Mouse (Mus musculus) limb, embryonic 11.5 days (tissue): ENCODE measurements around the gene Ptpn3. TPM values are rescaled to one million over a fixed set of nuclear protein-coding genes. Genes with fewer than 3 reads are reported as not detected.

Experiments used
- ATAC-seq: fragments of 200-750 bp; cut with Nextera tagmentation; 2 replicates; pipeline ENCODE4 v1.8.0; 2017; ENCODE audit warnings: low read depth; ENCODE audit not compliant: insufficient number of reproducible peaks, low FRiP score, low TSS enrichment
- DNase-seq: peaks from one replicate; pipeline ENCODE4 v3.0.0-alpha.2; 2015; ENCODE audit warnings: low spot score
- H3K27ac ChIP-seq: fragments of 300-500 bp; sonication (generic); replicated peaks from 2 replicates; pipeline ENCODE4 v1.5.1; 2014; ENCODE audit warnings: low read depth, mild to moderate bottlenecking, low read length
- H3K27me3 ChIP-seq: fragments of 300-500 bp; sonication (generic); 2 replicates; pipeline ENCODE4 v1.6.1; 2014; ENCODE audit warnings: mild to moderate bottlenecking, low read length, mixed read lengths; ENCODE audit not compliant: control insufficient read depth, insufficient read depth
- H3K36me3 ChIP-seq: fragments of 300-500 bp; sonication (generic); 2 replicates; pipeline ENCODE4 v1.6.1; 2014; ENCODE audit warnings: mild to moderate bottlenecking, low read length, moderate library complexity, mixed read lengths; ENCODE audit not compliant: control insufficient read depth, insufficient read depth
- H3K4me1 ChIP-seq: fragments of 300-500 bp; sonication (generic); 2 replicates; pipeline ENCODE4 v1.6.1; 2014; ENCODE audit warnings: low read length, mixed read lengths; ENCODE audit not compliant: control insufficient read depth, insufficient read depth
- H3K4me2 ChIP-seq: fragments of 300-500 bp; sonication (generic); 2 replicates; pipeline ENCODE4 v1.6.1; 2014; ENCODE audit warnings: low read depth, mild to moderate bottlenecking, moderate library complexity; ENCODE audit not compliant: severe bottlenecking
- H3K4me3 ChIP-seq: fragments of 300-500 bp; sonication (generic); 2 replicates; pipeline ENCODE4 v1.5.1; 2014; ENCODE audit warnings: low read depth, low read length
- H3K9ac ChIP-seq: fragments of 300-500 bp; sonication (generic); 2 replicates; pipeline ENCODE4 v1.6.1; 2014; ENCODE audit warnings: mild to moderate bottlenecking, low read length
- H3K9me3 ChIP-seq: fragments of 300-500 bp; sonication (generic); 2 replicates; pipeline ENCODE4 v1.6.1; 2016; ENCODE audit warnings: low read length; ENCODE audit not compliant: control insufficient read depth
- WGBS: fragments of 180-500 bp; shearing (Covaris S2); extraction: QIAGEN DNeasy Blood & Tissue Kit; methylation state at CpG from one replicate; pipeline ENCODE4 v1.1.7; 2014; 5-methylcytosine and 5-hydroxymethylcytosine counted together
- polyA plus RNA-seq: library from polyadenylated mRNA; unstranded; fragments of >200 nt; fragmentation: Nextera tagmentation; extraction: Ambion mirVana; gene quantifications from 2 replicates; pipeline ENCODE4 v1.2.1, GENCODE M21; 2014

Ptpn3 gene
- polyA plus RNA-seq, 1 experiment from 2014 or later, result 0.73 TPM

DNA sequence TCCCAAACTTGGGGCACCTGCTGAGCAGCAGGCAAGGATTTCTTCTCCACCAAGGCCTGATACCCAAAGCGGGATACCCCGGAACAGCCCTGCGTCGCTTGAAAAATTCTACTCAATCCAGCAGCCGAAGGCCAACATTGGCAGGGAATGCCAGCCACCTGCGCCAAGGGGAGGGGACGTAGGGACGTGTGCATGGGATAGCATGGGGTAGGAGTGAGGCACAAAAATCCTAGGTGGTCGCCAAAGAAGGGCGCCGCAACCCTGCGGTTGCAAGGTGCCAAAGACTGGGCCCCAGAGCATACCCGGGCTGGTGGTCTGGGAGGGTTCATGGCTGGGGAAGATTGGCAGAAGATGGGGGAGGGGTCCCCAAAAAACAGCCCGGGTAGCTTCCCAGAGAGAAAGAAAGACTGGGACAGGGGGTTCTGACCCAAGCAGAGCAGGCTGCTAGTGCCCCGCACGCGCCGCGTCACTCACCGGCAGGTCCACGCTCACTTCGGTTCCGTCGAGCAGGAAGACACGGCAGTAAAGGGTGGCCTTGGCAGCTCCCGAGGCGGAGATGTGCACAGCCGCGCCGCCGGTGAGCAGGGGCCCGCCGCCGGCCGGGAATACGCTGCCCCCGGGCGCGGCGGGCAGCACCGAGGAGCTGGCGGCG lies 159.1 kb downstream of the Ptpn3 start:
- H3K27ac ChIP-seq, result no peak overlapping the region
- DNase-seq, result peak; percentile 51
- peak overlapping the region; percentile 53 for H3K4me3 ChIP-seq
- H3K4me2 ChIP-seq, result peak overlapping the region; percentile 92
- 2% methylated on average over 30 of the region's 43 CpGs for WGBS
- peak overlapping the region; percentile 72 for H3K9ac ChIP-seq
- H3K9me3 ChIP-seq, result no peaks in the 10 kb centered on the region
- peaks cover 26% of the 10 kb centered on the region for H3K4me1 ChIP-seq
- peaks cover 12% of the 10 kb centered on the region for H3K27me3 ChIP-seq
- no peaks in the 10 kb centered on the region for H3K36me3 ChIP-seq
- peak; percentile 44; the same call in 1 of the 2 replicates for ATAC-seq

GRCm38 (mm10) chr4:57141908-57142361 lies 159.7 kb downstream of the Ptpn3 start:
- Histone ChIP-seq H3K27me3 (peaks cover 12% of the 10 kb centered on the region), H3K4me2 (peak overlapping the region; percentile 92), H3K4me3 (peak overlapping the region; percentile 53), H3K4me1 (peaks cover 26% of the 10 kb centered on the region), H3K36me3 (no peaks in the 10 kb centered on the region), H3K9ac (0 out of 2 replicates have a peak overlapping the region, but pooled peaks have one; percentile 72), H3K9me3 (no peaks in the 10 kb centered on the region), H3K27ac (no peak overlapping the region)
- DNase-seq, result peak; percentile 60
- WGBS, result 5% methylated on average over 26 of the region's 26 CpGs
- ATAC-seq, result no peak; the same call in 1 of the 2 replicates

- Histone ChIP-seq H3K9me3 (no peaks in the 10 kb centered on the region), H3K36me3 (no peaks in the 10 kb centered on the region), H3K4me1 (peaks cover 26% of the 10 kb centered on the region), H3K4me3 (peak overlapping the region; percentile 53), H3K4me2 (peak overlapping the region; percentile 92), H3K27ac (no peak overlapping the region), H3K27me3 (peaks cover 12% of the 10 kb centered on the region), H3K9ac (no peak overlapping the region)
- DNase-seq (peak; percentile 47), ATAC-seq (no peak)
- 12% methylated on average over 15 of the region's 15 CpGs for WGBS
Observed at GRCm38 (mm10) chr4:57140992-57141717, 160.5 kb downstream of the Ptpn3 start.

Other genes starting within 250 kb of the Ptpn3 start
- 2.8 and 2.9 TPM in 2 replicates for gene Epb41l4b, start 158.4 kb downstream of the Ptpn3 start, polyA plus RNA-seq
- gene Palm2, start 132.4 kb upstream of the Ptpn3 start, polyA plus RNA-seq, result 4.1 and 4.8 TPM in 2 replicates